Mouse (Mus musculus) lung, postnatal 0 days (tissue): ENCODE measurements at regions not wholly inside any gene's neighbourhood (a gene's known extent, or its start where the extent isn't known, plus 50 kb on each side); places are given as distances from the start of the nearest gene placed in this dataset.
"Not testable (repeated sequence)": the region's sequence is repeated elsewhere in the genome, so short reads cannot be mapped to it uniquely, and the experiment has no call there.

Experiments used
- ATAC-seq: fragments of 200-750 bp; cut with Nextera tagmentation; 2 replicates; pipeline ENCODE4 v1.8.0; 2017; ENCODE audit warnings: moderate library complexity
- DNase-seq: peaks from one replicate; pipeline ENCODE4 v3.0.0-alpha.2; 2016; ENCODE audit warnings: low spot score
- H3K27ac ChIP-seq: fragments of 300-500 bp; sonication (generic); 2 replicates; pipeline ENCODE4 v1.5.1; 2014; ENCODE audit warnings: antibody characterized with exemption, mild to moderate bottlenecking, low read length, mixed read lengths
- H3K27me3 ChIP-seq: fragments of 300-500 bp; sonication (generic); replicated peaks from 2 replicates; pipeline ENCODE4 v1.6.1; 2014; ENCODE audit warnings: low read length, mixed read lengths; ENCODE audit not compliant: insufficient read depth
- H3K36me3 ChIP-seq: fragments of 300-500 bp; sonication (generic); 2 replicates; pipeline ENCODE4 v1.6.1; 2014; ENCODE audit warnings: low read length, mixed read lengths; ENCODE audit not compliant: insufficient read depth
- H3K4me1 ChIP-seq: fragments of 300-500 bp; sonication (generic); 2 replicates; pipeline ENCODE4 v1.6.1; 2014; ENCODE audit warnings: antibody characterized with exemption, low read depth, low read length, mixed read lengths; ENCODE audit not compliant: insufficient read depth
- H3K4me2 ChIP-seq: fragments of 300-500 bp; sonication (generic); replicated peaks from 2 replicates; pipeline ENCODE4 v1.6.1; 2014; ENCODE audit warnings: low read depth, mild to moderate bottlenecking, low read length, moderate library complexity, mixed read lengths
- H3K4me3 ChIP-seq: fragments of 300-500 bp; sonication (generic); 2 replicates; pipeline ENCODE4 v1.5.1; 2014; ENCODE audit warnings: low read depth, low read length
- H3K9ac ChIP-seq: fragments of 300-500 bp; sonication (generic); replicated peaks from 2 replicates; pipeline ENCODE4 v1.6.1; 2014; ENCODE audit warnings: low read depth, mild to moderate bottlenecking
- H3K9me3 ChIP-seq: fragments of 300-500 bp; sonication (generic); 2 replicates; pipeline ENCODE4 v1.6.1; 2016; ENCODE audit warnings: low read length, mixed read lengths
- CTCF ChIP-seq: IDR thresholded peaks from 2 replicates; pipeline ENCODE4 v1.5.1; 2016; ENCODE audit warnings: antibody characterized with exemption, mild to moderate bottlenecking
- EP300 ChIP-seq: IDR thresholded peaks from 2 replicates; pipeline ENCODE4 v1.6.1; 2016; ENCODE audit warnings: antibody characterized with exemption, mild to moderate bottlenecking, control low read depth
- whole genome bisulfite sequencing: fragments of 180-500 bp; shearing (Covaris S2); extraction: QIAGEN DNeasy Blood & Tissue Kit; methylation state at CpG from one replicate; pipeline ENCODE4 v1.1.7; 2014; 5-methylcytosine and 5-hydroxymethylcytosine counted together

GRCm38 (mm10) chr13:52346027-52346375 is 185.1 kb downstream of the Diras2 start:
- Histone ChIP-seq H3K27ac (no peak overlapping the region), H3K4me1 (no peaks in the 10 kb centered on the region), H3K36me3 (no peaks in the 10 kb centered on the region), H3K4me2 (no peak overlapping the region), H3K4me3 (no peak overlapping the region), H3K9me3 (no peaks in the 10 kb centered on the region), H3K9ac (no peak overlapping the region), H3K27me3 (no peaks in the 10 kb centered on the region)
- ATAC-seq, result no peak
- WGBS, result 79% methylated on average over 5 of the region's 5 CpGs
- TF ChIP-seq EP300, result no peak
- TF ChIP-seq CTCF, result no peak
- no peak for DNase-seq

GRCm38 (mm10) chr13:52347631-52348030 is 183.4 kb downstream of the Diras2 start:
- no peak for ATAC-seq
- H3K9ac ChIP-seq, result no peak overlapping the region
- TF ChIP-seq EP300, result no peak
- no peak for TF ChIP-seq CTCF
- H3K27ac ChIP-seq, result no peak overlapping the region
- WGBS, result 27% methylated on average over 2 of the region's 2 CpGs
- no peaks in the 10 kb centered on the region for H3K27me3 ChIP-seq
- no peaks in the 10 kb centered on the region for H3K36me3 ChIP-seq
- no peak for DNase-seq
- no peaks in the 10 kb centered on the region for H3K4me1 ChIP-seq
- no peak overlapping the region for H3K4me2 ChIP-seq
- no peak overlapping the region for H3K4me3 ChIP-seq
- no peaks in the 10 kb centered on the region for H3K9me3 ChIP-seq

GRCm38 (mm10) chr13:52349606-52350005 is 181.5 kb downstream of the Diras2 start:
- Histone ChIP-seq H3K9me3 (no peaks in the 10 kb centered on the region), H3K4me2 (no peak overlapping the region), H3K9ac (no peak overlapping the region), H3K27me3 (no peaks in the 10 kb centered on the region), H3K36me3 (no peaks in the 10 kb centered on the region), H3K27ac (no peak overlapping the region), H3K4me3 (no peak overlapping the region), H3K4me1 (no peaks in the 10 kb centered on the region)
- ATAC-seq (no peak), DNase-seq (no peak)
- 81% methylated on average over 5 of the region's 5 CpGs for WGBS
- TF ChIP-seq EP300 (no peak), CTCF (no peak)

GRCm38 (mm10) chr13:52352576-52352975 is 178.5 kb downstream of the Diras2 start:
- 77% methylated on average over 4 of the region's 4 CpGs for WGBS

GRCm38 (mm10) chr13:52353437-52353836 is 177.6 kb downstream of the Diras2 start:
- no peak overlapping the region for H3K4me2 ChIP-seq
- WGBS, result 76% methylated on average over 3 of the region's 3 CpGs
- no peaks in the 10 kb centered on the region for H3K27me3 ChIP-seq
- no peaks in the 10 kb centered on the region for H3K4me1 ChIP-seq
- H3K36me3 ChIP-seq, result no peaks in the 10 kb centered on the region
- no peak for DNase-seq
- H3K9ac ChIP-seq, result no peak overlapping the region
- ATAC-seq, result no peak
- no peaks in the 10 kb centered on the region for H3K9me3 ChIP-seq
- H3K27ac ChIP-seq, result no peak overlapping the region
- H3K4me3 ChIP-seq, result no peak overlapping the region
- TF ChIP-seq EP300 (no peak), CTCF (no peak)

More at GRCm38 (mm10) chr13:52352576-52352975, 178.5 kb downstream of the Diras2 start:
- H3K4me1 ChIP-seq, result no peaks in the 10 kb centered on the region
- no peak overlapping the region for H3K27ac ChIP-seq
- no peaks in the 10 kb centered on the region for H3K9me3 ChIP-seq
- ATAC-seq (no peak), DNase-seq (no peak)
- no peak for TF ChIP-seq EP300
- TF ChIP-seq CTCF, result peak; percentile 79
- H3K4me3 ChIP-seq, result no peak overlapping the region
- H3K4me2 ChIP-seq, result no peak overlapping the region
- H3K27me3 ChIP-seq, result no peaks in the 10 kb centered on the region
- H3K36me3 ChIP-seq, result no peaks in the 10 kb centered on the region
- no peak overlapping the region for H3K9ac ChIP-seq

GRCm38 (mm10) chr13:52353966-52354365 is 177.1 kb downstream of the Diras2 start:
- Histone ChIP-seq H3K4me1 (no peaks in the 10 kb centered on the region), H3K9ac (no peak overlapping the region), H3K36me3 (no peaks in the 10 kb centered on the region), H3K27me3 (no peaks in the 10 kb centered on the region), H3K27ac (no peak overlapping the region), H3K4me3 (no peak overlapping the region), H3K4me2 (no peak overlapping the region), H3K9me3 (no peaks in the 10 kb centered on the region)
- 47% methylated on average over 2 of the region's 2 CpGs for WGBS
- no peak for TF ChIP-seq EP300
- TF ChIP-seq CTCF, result no peak
- no peak for ATAC-seq
- no peak for DNase-seq

GRCm38 (mm10) chr13:52355921-52356320 is 175.2 kb downstream of the Diras2 start:
- not testable (repeated sequence) for H3K27me3 ChIP-seq, H3K9ac ChIP-seq, ATAC-seq, H3K9me3 ChIP-seq, H3K36me3 ChIP-seq, DNase-seq, H3K4me2 ChIP-seq, H3K4me1 ChIP-seq, H3K4me3 ChIP-seq, H3K27ac ChIP-seq
- 89% methylated on average over 4 of the region's 4 CpGs for WGBS

- H3K36me3 ChIP-seq, H3K27me3 ChIP-seq, H3K4me1 ChIP-seq, H3K4me2 ChIP-seq, H3K27ac ChIP-seq, H3K9ac ChIP-seq, H3K9me3 ChIP-seq, ATAC-seq, DNase-seq, H3K4me3 ChIP-seq: not testable (repeated sequence)
- 81% methylated on average over 4 of the region's 4 CpGs for WGBS
Measured at GRCm38 (mm10) chr13:52359332-52359731, 171.7 kb downstream of the Diras2 start.
